Mouse (Mus musculus) bone marrow macrophage, adult 2 months (primary cell): ENCODE results near the gene Slc35e3.

Experiments
- CTCF ChIP-seq: IDR thresholded peaks from 2 replicates; pipeline ENCODE4 v1.5.1; 2012; ENCODE audit warnings: low read depth, mild to moderate bottlenecking, low read length, moderate library complexity
- POLR2A ChIP-seq: IDR thresholded peaks from 2 replicates; pipeline ENCODE4 v1.6.1; 2012; ENCODE audit warnings: mild to moderate bottlenecking, low read depth, low read length, borderline replicate concordance

GRCm38 (mm10) chr10:117712871-117713270 lies 33.3 kb downstream of the Slc35e3 start:
- TF ChIP-seq POLR2A (no peak), CTCF (no peak)
